Mouse (Mus musculus) liver, postnatal 0 days (tissue): ENCODE results near the gene Lctl. TPM values are rescaled to one million over a fixed set of nuclear protein-coding genes. Genes with fewer than 3 reads are reported as not detected.

Source experiments
- ATAC-seq: fragments of 200-750 bp; cut with Nextera tagmentation; 2 replicates; pipeline ENCODE4 v1.8.0; 2017; ENCODE audit warnings: mild to moderate bottlenecking, moderate library complexity
- DNase-seq: peaks from one replicate; pipeline ENCODE4 v3.0.0-alpha.2; 2016
- H3K27ac ChIP-seq: fragments of 300-500 bp; sonication (generic); 2 replicates; pipeline ENCODE4 v1.5.1; 2014; ENCODE audit warnings: antibody characterized with exemption, moderate library complexity, mild to moderate bottlenecking, low read depth
- H3K27me3 ChIP-seq: fragments of 300-500 bp; sonication (generic); 2 replicates; pipeline ENCODE4 v1.6.1; 2014; ENCODE audit warnings: low read length, control low read depth, mixed read lengths; ENCODE audit not compliant: insufficient read depth
- H3K36me3 ChIP-seq: fragments of 300-500 bp; sonication (generic); replicated peaks from 2 replicates; pipeline ENCODE4 v1.6.1; 2014; ENCODE audit warnings: mild to moderate bottlenecking, control low read depth, low read length, moderate library complexity, mixed read lengths; ENCODE audit not compliant: insufficient read depth
- H3K4me1 ChIP-seq: fragments of 300-500 bp; sonication (generic); 2 replicates; pipeline ENCODE4 v1.6.1; 2014; ENCODE audit warnings: antibody characterized with exemption, mild to moderate bottlenecking, control low read depth; ENCODE audit not compliant: insufficient read depth
- H3K4me2 ChIP-seq: fragments of 300-500 bp; sonication (generic); 2 replicates; pipeline ENCODE4 v1.6.1; 2014; ENCODE audit warnings: low read depth, mild to moderate bottlenecking, low read length, moderate library complexity, mixed read lengths
- H3K4me3 ChIP-seq: fragments of 300-500 bp; sonication (generic); 2 replicates; pipeline ENCODE4 v1.5.1; 2014; ENCODE audit warnings: low read depth, low read length
- H3K9ac ChIP-seq: fragments of 300-500 bp; sonication (generic); replicated peaks from 2 replicates; pipeline ENCODE4 v1.6.1; 2014; ENCODE audit warnings: mild to moderate bottlenecking, moderate library complexity
- H3K9me3 ChIP-seq: fragments of 300-500 bp; sonication (generic); 2 replicates; pipeline ENCODE4 v1.6.1; 2016; ENCODE audit warnings: mild to moderate bottlenecking, control low read depth, low read length, mixed read lengths
- CTCF ChIP-seq: sonication (generic); IDR thresholded peaks from 2 replicates; pipeline ENCODE4 v1.5.1; 2016; ENCODE audit warnings: antibody characterized with exemption, low read depth
- EP300 ChIP-seq: IDR thresholded peaks from 2 replicates; pipeline ENCODE4 v1.6.1; 2016; ENCODE audit warnings: antibody characterized with exemption, low read depth, mild to moderate bottlenecking
- WGBS: fragments of 180-500 bp; shearing (Covaris S2); extraction: QIAGEN DNeasy Blood & Tissue Kit; methylation state at CpG from one replicate; pipeline ENCODE4 v1.1.7; 2014; ENCODE audit not compliant: insufficient replicate concordance; 5-methylcytosine and 5-hydroxymethylcytosine counted together
- polyA plus RNA-seq: library from polyadenylated mRNA; unstranded; fragments of >200 nt; fragmentation: Nextera tagmentation; extraction: Ambion mirVana; gene quantifications from 2 replicates; pipeline ENCODE4 v1.2.1, GENCODE M21; 2015

Lctl gene
- polyA plus RNA-seq, 1 experiment from 2014 or later: not detected

- Histone ChIP-seq H3K9me3 (no peaks in the 10 kb centered on the region), H3K27me3 (no peaks in the 10 kb centered on the region), H3K9ac (peak overlapping the region; percentile 89), H3K36me3 (peaks cover 27% of the 10 kb centered on the region), H3K4me2 (peak overlapping the region; percentile 75), H3K4me1 (peaks cover 7% of the 10 kb centered on the region; the same call in 1 of the 2 replicates), H3K4me3 (peak overlapping the region; percentile 86), H3K27ac (peak overlapping the region; percentile 74)
- TF ChIP-seq EP300: no peak
- TF ChIP-seq CTCF: no peak
- ATAC-seq (peak; percentile 43), DNase-seq (no peak)
- 2% methylated on average over 18 of the region's 18 CpGs for WGBS
Observed at GRCm38 (mm10) chr9:64172145-64172815, 55.3 kb downstream of the Lctl start.

- H3K27ac ChIP-seq: peak within 1 kb of the TSS; percentile 74
- H3K27me3 ChIP-seq: no peaks in the 10 kb centered on the region
- peak within 1 kb of the TSS; percentile 75 for H3K4me2 ChIP-seq
- under 1% methylated on average over 42 of the region's 42 CpGs for WGBS
- peak within 1 kb of the TSS; percentile 86 for H3K4me3 ChIP-seq
- peaks cover 34% of the 10 kb centered on the region for H3K36me3 ChIP-seq
- H3K9me3 ChIP-seq: no peaks in the 10 kb centered on the region
- DNase-seq: peak; percentile 89
- H3K4me1 ChIP-seq: peaks cover 7% of the 10 kb centered on the region; the same call in 1 of the 2 replicates
- ATAC-seq: peak; percentile 86
- TF ChIP-seq EP300: peak; percentile 94
- TF ChIP-seq CTCF: no peak
- peak within 1 kb of the TSS; percentile 89 for H3K9ac ChIP-seq
Observed at GRCm38 (mm10) chr9:64172816-64173665, 56.1 kb downstream of the Lctl start, which contains the start of the genes Zwilch and Rpl4. Zwilch (minus strand) TSS chr9:64173104. Rpl4 (plus strand) TSS chr9:64173375.

- under 1% methylated on average over 16 of the region's 16 CpGs for WGBS
- peak overlapping the region; percentile 75 for H3K4me2 ChIP-seq
- peaks cover 8% of the 10 kb centered on the region; the same call in 1 of the 2 replicates for H3K4me1 ChIP-seq
- TF ChIP-seq CTCF (no peak), EP300 (no peak)
- no peaks in the 10 kb centered on the region for H3K9me3 ChIP-seq
- peak overlapping the region; percentile 86 for H3K4me3 ChIP-seq
- H3K27me3 ChIP-seq: no peaks in the 10 kb centered on the region
- H3K9ac ChIP-seq: peak overlapping the region; percentile 89
- DNase-seq (no peak), ATAC-seq (no peak)
- peak overlapping the region; percentile 74 for H3K27ac ChIP-seq
- peaks cover 38% of the 10 kb centered on the region for H3K36me3 ChIP-seq
Observed at GRCm38 (mm10) chr9:64173666-64174220, 56.8 kb downstream of the Lctl start.

GRCm38 (mm10) chr9:64174341-64174740 lies 57.4 kb downstream of the Lctl start:
- peaks cover 11% of the 10 kb centered on the region; the same call in 1 of the 2 replicates for H3K4me1 ChIP-seq
- peak overlapping the region; percentile 89 for H3K9ac ChIP-seq
- no peak overlapping the region; the same call in 1 of the 2 replicates for H3K27ac ChIP-seq
- DNase-seq: no peak
- ATAC-seq: no peak
- H3K4me3 ChIP-seq: peak overlapping the region; percentile 86
- peaks cover 38% of the 10 kb centered on the region for H3K36me3 ChIP-seq
- no peaks in the 10 kb centered on the region for H3K9me3 ChIP-seq
- TF ChIP-seq EP300 (no peak), CTCF (no peak)
- peak overlapping the region; percentile 75 for H3K4me2 ChIP-seq
- H3K27me3 ChIP-seq: no peaks in the 10 kb centered on the region

- ATAC-seq (no peak), DNase-seq (no peak)
- peaks cover 38% of the 10 kb centered on the region for H3K36me3 ChIP-seq
- WGBS: 51% methylated on average over 8 of the region's 8 CpGs
- no peaks in the 10 kb centered on the region for H3K9me3 ChIP-seq
- no peaks in the 10 kb centered on the region for H3K27me3 ChIP-seq
- H3K9ac ChIP-seq: peak overlapping the region; percentile 89
- no peak overlapping the region for H3K27ac ChIP-seq
- H3K4me1 ChIP-seq: peaks cover 12% of the 10 kb centered on the region
- peak overlapping the region; percentile 75 for H3K4me2 ChIP-seq
- peak overlapping the region; percentile 86 for H3K4me3 ChIP-seq
- TF ChIP-seq EP300: no peak
- no peak for TF ChIP-seq CTCF
Observed at GRCm38 (mm10) chr9:64174766-64175165, 57.8 kb downstream of the Lctl start.

- DNase-seq (no peak), ATAC-seq (no peak)
- Histone ChIP-seq H3K4me2 (peak overlapping the region; percentile 75), H3K27me3 (no peaks in the 10 kb centered on the region), H3K9me3 (no peaks in the 10 kb centered on the region), H3K4me3 (peak overlapping the region; percentile 86; the same call in 1 of the 2 replicates), H3K27ac (no peak overlapping the region), H3K36me3 (peaks cover 39% of the 10 kb centered on the region), H3K9ac (peak overlapping the region; percentile 89; the same call in 1 of the 2 replicates), H3K4me1 (peaks cover 16% of the 10 kb centered on the region)
- WGBS: 82% methylated on average over 11 of the region's 11 CpGs
- TF ChIP-seq CTCF (no peak), EP300 (no peak)
Observed at GRCm38 (mm10) chr9:64175378-64175777, 58.4 kb downstream of the Lctl start.
